Mouse (Mus musculus): ENCODE data around the gene Adprh. TPM values are rescaled to one million over a fixed set of nuclear protein-coding genes. Genes with fewer than 3 reads are reported as not detected.

Adprh gene
- polyA plus RNA-seq, 1 experiment from 2014 or later: 84.7 TPM

- 0 out of 2 replicates have a peak, but pooled peaks cover 10% of the 10 kb centered on the region for H3K4me1 ChIP-seq (replicated peaks)
- H3K4me3 ChIP-seq (replicated peaks): peak overlapping the region; percentile 40; the same call in 1 of the 2 replicates
- H3K4me2 ChIP-seq (replicated peaks): peak overlapping the region; percentile 83
- ATAC-seq: no peak
- H3K9ac ChIP-seq: no peak overlapping the region
- WGBS: 59% methylated on average over 4 of the region's 4 CpGs
- no peaks in the 10 kb centered on the region for H3K36me3 ChIP-seq
- no peaks in the 10 kb centered on the region for H3K27me3 ChIP-seq (replicated peaks)
- no peak overlapping the region for H3K27ac ChIP-seq
- no peaks in the 10 kb centered on the region for H3K9me3 ChIP-seq
These were observed 23.3 kb upstream of the Adprh start for GRCm38 (mm10) chr16:38475681-38476311.

GRCm38 (mm10) chr16:38474677-38475286 lies 22.3 kb upstream of the Adprh start:
- H3K36me3 ChIP-seq: no peaks in the 10 kb centered on the region
- H3K4me3 ChIP-seq (replicated peaks): no peak overlapping the region
- no peak overlapping the region for H3K4me2 ChIP-seq (replicated peaks)
- H3K4me1 ChIP-seq (replicated peaks): 0 out of 2 replicates have a peak, but pooled peaks cover 10% of the 10 kb centered on the region
- H3K27ac ChIP-seq: no peak overlapping the region
- WGBS: 90% methylated on average over 9 of the region's 9 CpGs
- no peak for ATAC-seq
- H3K9ac ChIP-seq: no peak overlapping the region
- H3K9me3 ChIP-seq: no peaks in the 10 kb centered on the region
- H3K27me3 ChIP-seq (replicated peaks): no peaks in the 10 kb centered on the region

GRCm38 (mm10) chr16:38473661-38474060 lies 21.2 kb upstream of the Adprh start:
- Histone ChIP-seq H3K4me2 (replicated peaks) (no peak overlapping the region), H3K9ac (no peak overlapping the region), H3K27me3 (replicated peaks) (no peaks in the 10 kb centered on the region), H3K4me3 (replicated peaks) (no peak overlapping the region), H3K4me1 (replicated peaks) (0 out of 2 replicates have a peak, but pooled peaks cover 12% of the 10 kb centered on the region), H3K27ac (no peak overlapping the region), H3K36me3 (no peaks in the 10 kb centered on the region), H3K9me3 (no peaks in the 10 kb centered on the region)
- WGBS: 88% methylated on average over 5 of the region's 5 CpGs
- ATAC-seq: no peak

GRCm38 (mm10) chr16:38472507-38472873 lies 20.0 kb upstream of the Adprh start:
- H3K27me3 ChIP-seq (replicated peaks): no peaks in the 10 kb centered on the region
- H3K4me3 ChIP-seq (replicated peaks): no peak overlapping the region
- H3K36me3 ChIP-seq: no peaks in the 10 kb centered on the region
- H3K9me3 ChIP-seq: no peaks in the 10 kb centered on the region
- H3K4me2 ChIP-seq (replicated peaks): no peak overlapping the region
- 90% methylated on average over 5 of the region's 5 CpGs for WGBS
- no peak overlapping the region for H3K27ac ChIP-seq
- 0 out of 2 replicates have a peak, but pooled peaks cover 13% of the 10 kb centered on the region for H3K4me1 ChIP-seq (replicated peaks)
- no peak for ATAC-seq
- H3K9ac ChIP-seq: no peak overlapping the region

DNA sequence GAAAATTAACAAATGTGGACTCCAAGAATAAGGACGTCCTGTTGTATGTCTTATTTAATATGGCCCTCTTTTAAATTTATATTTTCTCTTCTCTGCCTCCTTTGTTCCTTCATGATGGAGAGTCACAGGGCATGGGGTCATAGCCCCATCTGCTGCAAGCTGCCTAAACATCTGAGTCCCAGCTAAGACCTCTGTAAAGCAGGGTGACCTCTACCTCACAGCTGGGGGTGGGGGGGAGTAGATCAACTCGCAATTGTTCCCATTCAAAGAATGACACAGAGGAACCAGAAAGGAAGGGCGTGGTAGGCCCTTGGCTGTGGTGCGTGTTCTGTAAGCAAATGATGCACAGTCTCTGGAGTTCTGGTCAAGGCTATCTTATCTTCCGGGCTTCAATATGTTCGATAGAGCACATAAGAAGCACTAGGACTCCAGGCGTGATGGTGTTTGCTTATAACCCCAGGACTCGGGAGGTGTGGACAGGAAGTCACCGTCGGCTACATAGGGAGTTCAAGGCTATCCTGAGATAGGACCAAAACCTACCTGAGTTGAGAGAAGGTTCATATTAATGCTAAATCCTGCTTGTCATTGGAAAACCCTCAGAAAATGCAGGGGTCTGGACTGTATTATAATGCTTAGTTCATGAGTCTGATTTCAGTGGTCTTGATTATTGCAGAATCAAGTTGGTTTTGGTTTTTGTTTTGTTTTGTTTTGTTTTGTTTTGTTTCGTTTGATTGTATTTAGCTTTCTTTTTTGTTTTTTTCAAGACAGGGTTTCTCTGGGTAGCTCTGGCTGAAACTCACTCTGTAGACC lies 19.4 kb upstream of the Adprh start:
- Histone ChIP-seq H3K4me1 (replicated peaks) (0 out of 2 replicates have a peak, but pooled peaks cover 8% of the 10 kb centered on the region), H3K27ac (no peak overlapping the region), H3K4me2 (replicated peaks) (no peak overlapping the region), H3K36me3 (no peaks in the 10 kb centered on the region), H3K4me3 (replicated peaks) (no peak overlapping the region), H3K9ac (no peak overlapping the region), H3K27me3 (replicated peaks) (no peaks in the 10 kb centered on the region), H3K9me3 (no peaks in the 10 kb centered on the region)
- ATAC-seq: no peak
- 76% methylated on average over 11 of the region's 11 CpGs for WGBS

DNA sequence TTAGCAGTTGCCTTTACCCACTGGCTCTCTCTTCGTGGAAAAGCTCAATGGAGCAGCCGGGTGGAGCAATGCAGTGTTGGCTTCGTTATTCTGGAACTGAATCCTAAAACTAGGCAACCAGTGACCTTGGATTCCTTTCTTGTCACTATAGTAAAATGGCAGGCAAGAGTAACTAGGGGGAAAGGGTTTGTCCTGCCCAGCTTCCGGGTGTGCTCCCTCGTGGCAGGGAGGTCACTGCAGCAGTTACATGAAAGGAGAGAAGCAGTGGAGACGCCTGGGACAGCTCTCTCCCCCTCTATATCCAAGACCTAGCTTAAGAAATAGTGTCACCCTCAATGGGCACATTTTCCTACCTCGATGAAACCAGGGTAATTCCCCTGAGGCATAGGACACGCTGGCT lies 16.9 kb upstream of the Adprh start:
- no peak overlapping the region for H3K4me2 ChIP-seq (replicated peaks)
- H3K4me1 ChIP-seq (replicated peaks): 0 out of 2 replicates have a peak, but pooled peaks cover 2% of the 10 kb centered on the region
- no peak overlapping the region for H3K27ac ChIP-seq
- H3K9ac ChIP-seq: no peak overlapping the region
- H3K4me3 ChIP-seq (replicated peaks): no peak overlapping the region
- no peaks in the 10 kb centered on the region for H3K27me3 ChIP-seq (replicated peaks)
- no peaks in the 10 kb centered on the region for H3K9me3 ChIP-seq
- ATAC-seq: no peak
- WGBS: 79% methylated on average over 8 of the region's 8 CpGs
- no peaks in the 10 kb centered on the region for H3K36me3 ChIP-seq

GRCm38 (mm10) chr16:38468706-38469018 lies 16.2 kb upstream of the Adprh start:
- no peaks in the 10 kb centered on the region for H3K9me3 ChIP-seq
- H3K4me1 ChIP-seq (replicated peaks): 0 out of 2 replicates have a peak, but pooled peaks cover 2% of the 10 kb centered on the region
- H3K9ac ChIP-seq: no peak overlapping the region
- no peak overlapping the region for H3K4me2 ChIP-seq (replicated peaks)
- no peaks in the 10 kb centered on the region for H3K27me3 ChIP-seq (replicated peaks)
- peak overlapping the region; percentile 40; the same call in 1 of the 2 replicates for H3K27ac ChIP-seq
- peak; percentile 35 for ATAC-seq
- no peaks in the 10 kb centered on the region for H3K36me3 ChIP-seq
- no peak overlapping the region for H3K4me3 ChIP-seq (replicated peaks)
- WGBS: 41% methylated on average over 3 of the region's 3 CpGs

DNA sequence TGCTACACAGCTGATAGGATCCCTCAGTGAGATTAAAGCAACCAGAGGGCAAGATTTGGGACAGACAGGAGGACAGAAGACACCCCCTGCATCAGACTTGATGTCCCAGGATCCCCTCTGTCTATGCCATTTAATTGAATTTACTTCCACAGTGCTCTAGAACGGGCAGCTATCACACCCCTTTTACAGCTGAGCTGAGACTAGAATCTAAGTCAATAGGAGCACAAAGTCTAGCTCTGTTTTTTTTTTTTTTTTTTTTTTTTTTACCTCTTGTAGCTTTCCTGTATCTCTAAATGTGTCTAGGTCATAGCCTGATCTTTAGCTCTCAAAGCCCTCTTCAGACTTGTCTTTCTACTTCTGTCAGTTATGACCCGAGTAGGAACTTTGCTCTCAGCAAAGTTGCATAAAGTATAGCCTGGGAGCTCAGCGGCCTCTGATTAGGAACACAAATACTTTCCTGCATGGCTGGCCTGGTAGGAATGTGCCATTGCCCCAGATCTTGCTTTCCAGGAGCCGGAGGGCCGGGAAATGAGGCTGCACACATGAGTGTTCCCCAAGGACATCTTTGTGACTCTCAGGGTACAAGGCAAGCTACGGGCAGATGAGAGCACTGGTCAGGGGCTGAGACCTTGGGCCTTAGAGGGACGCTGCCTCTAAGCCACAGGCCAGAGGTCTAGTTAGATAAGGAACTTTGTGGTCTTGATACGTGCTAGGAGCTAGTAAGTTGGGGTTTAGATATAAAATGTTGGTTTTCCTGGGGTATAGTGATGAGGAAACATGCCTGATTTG lies 15.6 kb upstream of the Adprh start:
- ATAC-seq: peak; percentile 82
- H3K4me3 ChIP-seq (replicated peaks): no peak overlapping the region

GRCm38 (mm10) chr16:38467091-38467916 lies 14.8 kb upstream of the Adprh start:
- peak; percentile 77 for ATAC-seq
- H3K9me3 ChIP-seq: no peaks in the 10 kb centered on the region

More for the DNA sequence above, 15.6 kb upstream of the Adprh start:
- Histone ChIP-seq H3K36me3 (no peaks in the 10 kb centered on the region), H3K9ac (no peak overlapping the region), H3K27me3 (replicated peaks) (no peaks in the 10 kb centered on the region), H3K4me2 (replicated peaks) (no peak overlapping the region), H3K4me1 (replicated peaks) (0 out of 2 replicates have a peak, but pooled peaks cover 2% of the 10 kb centered on the region), H3K27ac (peak overlapping the region; percentile 27; the same call in 1 of the 2 replicates), H3K9me3 (no peaks in the 10 kb centered on the region)
- WGBS: 61% methylated on average over 8 of the region's 8 CpGs

DNA sequence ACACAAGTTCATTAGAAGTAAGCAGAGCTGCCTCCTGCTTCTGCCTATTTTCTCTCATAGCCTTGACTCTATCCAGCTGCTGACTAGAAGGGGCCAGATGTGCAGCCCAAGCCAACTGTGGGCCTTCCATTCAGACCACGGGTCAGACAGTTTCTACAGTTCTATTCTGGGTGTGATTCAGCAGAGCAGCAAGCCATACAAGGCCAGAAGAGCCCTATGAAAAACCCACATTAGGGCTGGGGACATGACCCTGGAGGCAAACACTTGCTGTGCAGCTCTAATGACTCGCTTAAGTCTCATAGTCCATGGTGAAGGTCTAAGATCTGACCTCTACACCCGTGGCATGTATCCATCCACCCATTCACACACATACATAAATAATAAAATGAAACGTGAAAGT lies 13.6 kb upstream of the Adprh start:
- no peak overlapping the region for H3K4me2 ChIP-seq (replicated peaks)
- H3K4me1 ChIP-seq (replicated peaks): 0 out of 2 replicates have a peak, but pooled peaks cover 2% of the 10 kb centered on the region
- no peaks in the 10 kb centered on the region for H3K9me3 ChIP-seq
- no peaks in the 10 kb centered on the region for H3K27me3 ChIP-seq (replicated peaks)
- no peak overlapping the region for H3K4me3 ChIP-seq (replicated peaks)
- no peak for ATAC-seq
- H3K36me3 ChIP-seq: no peaks in the 10 kb centered on the region
- 79% methylated on average over 4 of the region's 4 CpGs for WGBS
- no peak overlapping the region for H3K27ac ChIP-seq
- H3K9ac ChIP-seq: no peak overlapping the region

More at GRCm38 (mm10) chr16:38467091-38467916, 14.8 kb upstream of the Adprh start:
- Histone ChIP-seq H3K27me3 (replicated peaks) (no peaks in the 10 kb centered on the region), H3K4me2 (replicated peaks) (no peak overlapping the region), H3K4me3 (replicated peaks) (no peak overlapping the region), H3K9ac (no peak overlapping the region), H3K4me1 (replicated peaks) (0 out of 2 replicates have a peak, but pooled peaks cover 2% of the 10 kb centered on the region), H3K36me3 (no peaks in the 10 kb centered on the region), H3K27ac (peak overlapping the region; percentile 27; the same call in 1 of the 2 replicates)
- WGBS: 76% methylated on average over 13 of the region's 13 CpGs

- Histone ChIP-seq H3K27me3 (replicated peaks) (no peaks in the 10 kb centered on the region), H3K4me1 (replicated peaks) (no peaks in the 10 kb centered on the region), H3K36me3 (no peaks in the 10 kb centered on the region), H3K4me3 (replicated peaks) (no peak overlapping the region), H3K9ac (no peak overlapping the region), H3K27ac (no peak overlapping the region), H3K4me2 (replicated peaks) (no peak overlapping the region), H3K9me3 (no peaks in the 10 kb centered on the region)
- no peak for ATAC-seq
- WGBS: 91% methylated on average over 5 of the region's 5 CpGs
These were observed 10.8 kb upstream of the Adprh start for GRCm38 (mm10) chr16:38463305-38463704.

All from intestine, embryonic 15.5 days (tissue).